Mouse (Mus musculus): Measurements from ENCODE around the gene Mios.

The Mios gene

DNA sequence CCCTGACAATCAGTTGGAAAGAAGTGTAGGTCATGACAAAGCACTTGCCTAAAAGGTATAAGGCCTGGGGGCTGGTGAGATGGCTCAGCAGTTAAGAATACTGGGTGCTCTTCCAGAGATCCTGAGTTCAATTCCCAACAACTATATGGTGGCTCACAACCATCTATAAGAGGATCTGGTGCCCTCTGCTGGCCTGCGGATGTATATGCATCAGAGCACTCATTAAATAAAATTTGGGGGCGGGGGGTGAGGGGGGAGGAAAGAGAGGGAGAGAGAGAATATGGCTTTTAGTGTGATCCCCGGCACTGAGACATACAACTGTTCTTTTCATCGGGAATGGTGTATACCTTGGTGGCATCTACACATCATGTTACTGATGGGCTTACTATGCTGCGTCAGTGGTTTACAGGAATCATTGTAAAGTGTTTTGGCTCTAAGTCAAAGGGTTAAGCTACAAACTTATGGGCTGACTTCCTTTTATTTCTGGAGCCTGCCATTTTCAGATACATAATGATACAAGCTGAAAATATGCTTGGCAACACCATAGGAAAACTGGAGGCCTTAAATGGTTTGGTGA is 69.5 kb downstream of the Mios start:
- peak; percentile 74 for DNase-seq (ENCODE audit: low read depth)

DNA sequence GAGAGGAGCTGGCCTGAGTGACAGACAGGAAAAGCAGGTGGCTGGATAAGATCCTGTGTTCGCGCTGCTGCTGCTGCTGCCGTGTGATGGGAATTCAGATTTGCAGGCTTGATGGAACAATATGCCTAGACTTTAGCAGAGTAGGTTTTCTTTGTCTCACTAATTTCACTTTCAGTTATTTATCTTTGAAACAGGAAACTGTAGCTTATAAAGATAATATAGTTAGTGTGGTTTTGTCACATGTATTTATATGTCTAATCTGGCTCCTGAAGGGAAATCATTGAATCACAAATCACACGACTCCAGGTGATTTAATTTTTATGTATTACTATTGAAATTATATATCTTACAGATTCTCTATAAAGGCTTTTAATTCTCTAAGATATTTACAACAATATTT is 74.2 kb downstream of the Mios start:
- DNase-seq (ENCODE audit: low read depth): no peak

DNA sequence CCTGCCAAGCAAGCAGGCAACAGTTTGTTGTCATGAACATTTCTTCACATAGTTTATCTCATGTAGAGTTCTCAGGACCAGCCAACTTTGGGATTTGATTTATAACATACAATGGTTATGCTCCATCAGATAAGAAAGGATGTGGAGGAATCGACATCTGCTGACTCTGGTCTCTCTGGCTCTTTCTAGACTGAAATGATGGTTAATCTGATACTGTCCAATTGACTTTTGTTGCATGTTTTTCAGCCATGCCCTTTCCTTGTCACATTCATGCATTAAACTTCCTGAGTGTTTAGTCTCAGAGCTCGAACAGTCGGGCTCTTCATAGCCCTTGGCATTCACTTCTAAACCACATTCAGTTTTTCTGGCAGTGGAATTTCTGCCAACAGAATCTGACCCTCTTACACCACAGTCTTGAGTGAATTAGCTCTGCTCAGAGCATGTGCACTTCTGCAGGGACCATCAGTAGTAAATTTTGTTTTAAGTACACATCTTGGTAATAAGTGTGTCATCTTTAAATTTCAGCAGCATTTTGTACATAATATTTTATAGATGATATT is 76.5 kb downstream of the Mios start:
- DNase-seq (ENCODE audit: low read depth): no peak

Data from naive thymus-derived CD4-positive, alpha-beta T cell, adult 2 months (primary cell).